Mouse (Mus musculus) embryo, embryonic 10.5 days (tissue): ENCODE results near the gene Pnpo.

Experiments used
- DNase-seq: peaks from one replicate; pipeline ENCODE4 v3.0.0-alpha.2; 2015; ENCODE audit warnings: low spot score

Pnpo gene

GRCm38 (mm10) chr11:96969746-96970145 is 26.0 kb upstream of the Pnpo start:
- no peak for DNase-seq

GRCm38 (mm10) chr11:96969280-96969722 is 25.5 kb upstream of the Pnpo start:
- no peak for DNase-seq

GRCm38 (mm10) chr11:96968476-96968875 is 24.7 kb upstream of the Pnpo start:
- DNase-seq = no peak

- DNase-seq = no peak
Measured at GRCm38 (mm10) chr11:96967544-96968269, 23.9 kb upstream of the Pnpo start.

- no peak for DNase-seq
Measured at GRCm38 (mm10) chr11:96966914-96967543, 23.2 kb upstream of the Pnpo start.

GRCm38 (mm10) chr11:96966172-96966571 is 22.4 kb upstream of the Pnpo start:
- no peak for DNase-seq

GRCm38 (mm10) chr11:96963580-96963979 is 19.8 kb upstream of the Pnpo start:
- DNase-seq = peak; percentile 92

- DNase-seq = no peak
Measured at GRCm38 (mm10) chr11:96957061-96957805, 13.4 kb upstream of the Pnpo start.

- DNase-seq = peak; percentile 34
Measured at GRCm38 (mm10) chr11:96956009-96956724, 12.4 kb upstream of the Pnpo start.

- no peak for DNase-seq
Measured at GRCm38 (mm10) chr11:96955094-96955493, 11.3 kb upstream of the Pnpo start.

- no peak for DNase-seq
Measured at GRCm38 (mm10) chr11:96952896-96953295, 9.1 kb upstream of the Pnpo start.

- no peak for DNase-seq
Measured at GRCm38 (mm10) chr11:96952426-96952825, 8.6 kb upstream of the Pnpo start.

GRCm38 (mm10) chr11:96950767-96951166 is 7.0 kb upstream of the Pnpo start:
- DNase-seq = peak; percentile 16

- DNase-seq = no peak
Measured at GRCm38 (mm10) chr11:96947849-96948248, 4.1 kb upstream of the Pnpo start.

- no peak for DNase-seq
Measured at GRCm38 (mm10) chr11:96946498-96946897, 2.7 kb upstream of the Pnpo start.

GRCm38 (mm10) chr11:96944844-96945580 is 1.2 kb upstream of the Pnpo start:
- DNase-seq = no peak

- no peak for DNase-seq
Measured at GRCm38 (mm10) chr11:96941989-96942590, 1.7 kb downstream of the Pnpo start.

GRCm38 (mm10) chr11:96940578-96941465 is 3.0 kb downstream of the Pnpo start:
- DNase-seq = no peak

- no peak for DNase-seq
Measured at GRCm38 (mm10) chr11:96938426-96938800, 5.4 kb downstream of the Pnpo start.
